In genomic region chr7:116209926-116210631, GRCm38 (mm10) we compare ENCODE assay signal across 12 mouse cellular contexts.
A peak's percentile ranks its signal among the peaks of the same experiment; 100 is the strongest.
DNase-seq lines count a peak whose midpoint lies in the region; ATAC-seq and TF ChIP-seq lines count a peak whose summit lies in the region.
"Had no signal": no experiment of that assay in that cellular context is flagged by ENCODE, and none has a peak within 500 bp of the region (broad histone marks: within the 10 kb centered on the region; RNA-seq: fewer than 3 reads in every experiment).

No protein-coding gene starts in this region.

- TF ChIP-seq CTCF in heart, adult 2 months (IDR thresholded peaks at IDR 0.05) = no peak

- no peak for TF ChIP-seq POLR2A in heart, adult 2 months (IDR thresholded peaks at IDR 0.05; ENCODE audit: insufficient read depth, low read depth, low read length)

- DNase-seq in heart, adult 2 months = no peak
- no peak for DNase-seq in adrenal gland, postnatal 14 days
- no peak for DNase-seq in liver
- no peak for DNase-seq in layer of hippocampus, adult 9-11 months

- no peaks in the 10 kb centered on the region for H3K36me3 ChIP-seq in heart, embryonic 13.5 days
- no peaks in the 10 kb centered on the region for H3K36me3 ChIP-seq in heart, adult 2 months (ENCODE audit: control insufficient read depth, insufficient read depth, low read length)
- H3K36me3 ChIP-seq in forebrain, embryonic 12.5 days (replicated peaks) = no peaks in the 10 kb centered on the region
- H3K36me3 ChIP-seq in hindbrain, embryonic 16.5 days (ENCODE audit: control insufficient read depth, insufficient read depth, low read length) = no peaks in the 10 kb centered on the region
- H3K36me3 ChIP-seq in midbrain, embryonic 15.5 days (replicated peaks) = no peaks in the 10 kb centered on the region
- H3K36me3 ChIP-seq: liver, embryonic 12.5 days had no signal

- ATAC-seq in heart, embryonic 13.5 days (ENCODE audit: extremely low read depth, insufficient number of reproducible peaks, low FRiP score, low TSS enrichment) = no peak
- ATAC-seq in forebrain, embryonic 12.5 days (ENCODE audit: low FRiP score) = peak; percentile 55; the same call in 1 of the 2 replicates
- ATAC-seq in hindbrain, embryonic 16.5 days = peak; percentile 75
- ATAC-seq in midbrain, embryonic 15.5 days (replicated peaks) = peak; percentile 46; the same call in 1 of the 2 replicates
- ATAC-seq: intestine, postnatal 0 days; liver, embryonic 12.5 days had no signal

- H3K27me3 ChIP-seq in heart, embryonic 13.5 days (replicated peaks) = no peaks in the 10 kb centered on the region
- no peaks in the 10 kb centered on the region for H3K27me3 ChIP-seq in heart, adult 2 months (ENCODE audit: control insufficient read depth, insufficient read depth, low read length)
- peaks cover 6% of the 10 kb centered on the region; the same call in 1 of the 2 replicates for H3K27me3 ChIP-seq in forebrain, embryonic 12.5 days
- H3K27me3 ChIP-seq in hindbrain, embryonic 16.5 days (replicated peaks; ENCODE audit: control insufficient read depth, insufficient read depth, low read length) = no peaks in the 10 kb centered on the region
- no peaks in the 10 kb centered on the region for H3K27me3 ChIP-seq in midbrain, embryonic 15.5 days (replicated peaks)

- H3K79me2 ChIP-seq in heart, adult 2 months (replicated peaks; ENCODE audit: control insufficient read depth, insufficient read depth, low read length) = no peaks in the 10 kb centered on the region

- no peak overlapping the region for H3K4me3 ChIP-seq in heart, embryonic 13.5 days
- no peak overlapping the region for H3K4me3 ChIP-seq in heart, adult 2 months
- H3K4me3 ChIP-seq in forebrain, embryonic 12.5 days (replicated peaks) = no peak overlapping the region
- no peak overlapping the region for H3K4me3 ChIP-seq in hindbrain, embryonic 16.5 days (ENCODE audit: low read length)
- H3K4me3 ChIP-seq in midbrain, embryonic 15.5 days = no peak overlapping the region
- H3K4me3 ChIP-seq: liver, embryonic 12.5 days; myocyte had no signal

- peaks cover 59% of the 10 kb centered on the region for H3K4me1 ChIP-seq in heart, embryonic 13.5 days
- H3K4me1 ChIP-seq in heart, adult 2 months (ENCODE audit: control insufficient read depth, insufficient read depth, low read length) = no peaks in the 10 kb centered on the region; the same call in 1 of the 2 replicates
- H3K4me1 ChIP-seq in forebrain, embryonic 12.5 days = peaks cover 33% of the 10 kb centered on the region
- peaks cover 30% of the 10 kb centered on the region for H3K4me1 ChIP-seq in hindbrain, embryonic 16.5 days (ENCODE audit: control insufficient read depth, insufficient read depth, low read depth, low read length)
- H3K4me1 ChIP-seq in midbrain, embryonic 15.5 days = peaks cover 37% of the 10 kb centered on the region

- H3K27ac ChIP-seq in heart, embryonic 13.5 days (replicated peaks) = 0 out of 2 replicates have a peak overlapping the region, but pooled peaks have one; percentile 36
- H3K27ac ChIP-seq in heart, adult 2 months = no peak overlapping the region
- H3K27ac ChIP-seq in forebrain, embryonic 12.5 days = 0 out of 2 replicates have a peak overlapping the region, but pooled peaks have one; percentile 31
- peak overlapping the region; percentile 63 for H3K27ac ChIP-seq in hindbrain, embryonic 16.5 days (ENCODE audit: low read depth, low read length)
- H3K27ac ChIP-seq in midbrain, embryonic 15.5 days = peak overlapping the region; percentile 60
- H3K27ac ChIP-seq: liver, embryonic 12.5 days had no signal

- TF ChIP-seq EP300 in heart, adult 2 months (IDR thresholded peaks at IDR 0.05; ENCODE audit: insufficient read depth, low read depth, low read length) = no peak

- no peak overlapping the region for H3K4me2 ChIP-seq in heart, embryonic 13.5 days
- H3K4me2 ChIP-seq in forebrain, embryonic 12.5 days = peak overlapping the region; percentile 38
- peak overlapping the region; percentile 11 for H3K4me2 ChIP-seq in hindbrain, embryonic 16.5 days (ENCODE audit: low read length)
- H3K4me2 ChIP-seq in midbrain, embryonic 15.5 days = peak overlapping the region; percentile 17; the same call in 1 of the 2 replicates
- H3K4me2 ChIP-seq: heart, embryonic 11.5 days; liver, embryonic 12.5 days had no signal

- H3K9me3 ChIP-seq in heart, embryonic 13.5 days = no peaks in the 10 kb centered on the region
- no peaks in the 10 kb centered on the region for H3K9me3 ChIP-seq in forebrain, embryonic 12.5 days
- H3K9me3 ChIP-seq in hindbrain, embryonic 16.5 days (ENCODE audit: control insufficient read depth, low read length) = no peaks in the 10 kb centered on the region
- no peaks in the 10 kb centered on the region for H3K9me3 ChIP-seq in midbrain, embryonic 15.5 days
- H3K9me3 ChIP-seq: liver, embryonic 12.5 days had no signal

- intact Hi-C loops in heart, adult 2 months (cut with DNase I) = no loop called here

- WGBS in heart, embryonic 13.5 days = 28% methylated on average over 10 of the region's 10 CpGs
- WGBS in heart, adult 2 months = 31% methylated on average over 10 of the region's 10 CpGs
- WGBS in forebrain, embryonic 12.5 days = 14% methylated on average over 10 of the region's 10 CpGs
- 14% methylated on average over 10 of the region's 10 CpGs for WGBS in hindbrain, embryonic 16.5 days
- 15% methylated on average over 10 of the region's 10 CpGs for WGBS in midbrain, embryonic 15.5 days

- H3K9ac ChIP-seq in heart, embryonic 13.5 days = peak overlapping the region; percentile 44; the same call in 1 of the 2 replicates
- no peak overlapping the region for H3K9ac ChIP-seq in heart, adult 2 months (ENCODE audit: low read depth, low read length)
- peak overlapping the region; percentile 25 for H3K9ac ChIP-seq in forebrain, embryonic 12.5 days
- no peak overlapping the region; the same call in 1 of the 2 replicates for H3K9ac ChIP-seq in hindbrain, embryonic 16.5 days (ENCODE audit: low read depth, low read length)
- no peak overlapping the region for H3K9ac ChIP-seq in midbrain, embryonic 15.5 days
- H3K9ac ChIP-seq: liver, embryonic 12.5 days had no signal

Comparison
In these comparisons a context has a peak if more than half of its experiments do, and no peak if none do; other contexts are left out.
1. H3K9ac ChIP-seq: peak in heart, embryonic 13.5 days (single experiment) and forebrain, embryonic 12.5 days (single experiment); none in heart, adult 2 months (single experiment), hindbrain, embryonic 16.5 days (single experiment) and midbrain, embryonic 15.5 days (single experiment).